Mouse (Mus musculus) stomach, embryonic 16.5 days (tissue): ENCODE data around the gene Slc39a11. TPM values are rescaled to one million over a fixed set of nuclear protein-coding genes. Genes with fewer than 3 reads are reported as not detected.

Experiments
- ATAC-seq: fragments of 200-750 bp; cut with Nextera tagmentation; 2 replicates; pipeline ENCODE4 v1.8.0; 2017; ENCODE audit warnings: moderate number of reproducible peaks, moderate TSS enrichment; ENCODE audit not compliant: insufficient read depth, low FRiP score
- H3K27ac ChIP-seq: fragments of 300-500 bp; sonication (generic); 2 replicates; pipeline ENCODE4 v1.5.1; 2014; ENCODE audit warnings: low read length
- H3K27me3 ChIP-seq: fragments of 300-500 bp; sonication (generic); 2 replicates; pipeline ENCODE4 v1.6.1; 2014; ENCODE audit warnings: low read length, control low read depth, mixed read lengths; ENCODE audit not compliant: control insufficient read depth, insufficient read depth
- H3K36me3 ChIP-seq: fragments of 300-500 bp; sonication (generic); 2 replicates; pipeline ENCODE4 v1.6.1; 2014; ENCODE audit warnings: low read length; ENCODE audit not compliant: control insufficient read depth, insufficient read depth
- H3K4me1 ChIP-seq: fragments of 300-500 bp; sonication (generic); 2 replicates; pipeline ENCODE4 v1.6.1; 2014; ENCODE audit warnings: low read length, control low read depth, mixed read lengths; ENCODE audit not compliant: control insufficient read depth, insufficient read depth
- H3K4me2 ChIP-seq: fragments of 300-500 bp; sonication (generic); 2 replicates; pipeline ENCODE4 v1.6.1; 2014; ENCODE audit warnings: low read depth, low read length, mixed read lengths
- H3K4me3 ChIP-seq: fragments of 300-500 bp; sonication (generic); replicated peaks from 2 replicates; pipeline ENCODE4 v1.5.1; 2014; ENCODE audit warnings: mild to moderate bottlenecking, low read length
- H3K9ac ChIP-seq: fragments of 300-500 bp; sonication (generic); 2 replicates; pipeline ENCODE4 v1.6.1; 2014; ENCODE audit warnings: low read length
- H3K9me3 ChIP-seq: fragments of 300-500 bp; sonication (generic); replicated peaks from 2 replicates; pipeline ENCODE4 v1.6.1; 2016; ENCODE audit warnings: low read length, control low read depth; ENCODE audit not compliant: control insufficient read depth
- WGBS: fragments of 180-500 bp; shearing (Covaris S2); extraction: QIAGEN DNeasy Blood & Tissue Kit; methylation state at CpG from one replicate; pipeline ENCODE4 v1.1.7; 2014; 5-methylcytosine and 5-hydroxymethylcytosine counted together
- polyA plus RNA-seq: library from polyadenylated mRNA; unstranded; fragments of >200 nt; fragmentation: Nextera tagmentation; extraction: Ambion mirVana; gene quantifications from 2 replicates; pipeline ENCODE4 v1.2.1, GENCODE M21; 2015

The Slc39a11 gene
- polyA plus RNA-seq, 1 experiment from 2014 or later, result 47.9 TPM

- H3K36me3 ChIP-seq, result peaks cover 4% of the 10 kb centered on the region; the same call in 1 of the 2 replicates
- no peak overlapping the region for H3K9ac ChIP-seq
- WGBS, result 43% methylated on average over 9 of the region's 9 CpGs
- H3K4me3 ChIP-seq, result no peak overlapping the region
- no peak overlapping the region for H3K4me2 ChIP-seq
- no peak for ATAC-seq
- H3K4me1 ChIP-seq, result no peaks in the 10 kb centered on the region
- H3K27me3 ChIP-seq, result no peaks in the 10 kb centered on the region
- no peak overlapping the region for H3K27ac ChIP-seq
- H3K9me3 ChIP-seq, result peaks cover 14% of the 10 kb centered on the region
These were observed 302.9 kb downstream of the Slc39a11 start for GRCm38 (mm10) chr11:113346895-113347514.

- no peaks in the 10 kb centered on the region for H3K27me3 ChIP-seq
- 74% methylated on average over 8 of the region's 8 CpGs for WGBS
- H3K4me3 ChIP-seq, result no peak overlapping the region
- no peak for ATAC-seq
- H3K9me3 ChIP-seq, result 0 out of 2 replicates have a peak, but pooled peaks cover 6% of the 10 kb centered on the region
- H3K4me1 ChIP-seq, result no peaks in the 10 kb centered on the region
- H3K9ac ChIP-seq, result no peak overlapping the region
- H3K27ac ChIP-seq, result no peak overlapping the region
- H3K4me2 ChIP-seq, result no peak overlapping the region
- H3K36me3 ChIP-seq, result 0 out of 2 replicates have a peak, but pooled peaks cover 3% of the 10 kb centered on the region
These were observed 310.1 kb downstream of the Slc39a11 start for GRCm38 (mm10) chr11:113339770-113340169.

- H3K9ac ChIP-seq, result no peak overlapping the region
- H3K4me1 ChIP-seq, result 0 out of 2 replicates have a peak, but pooled peaks cover 2% of the 10 kb centered on the region
- no peak overlapping the region for H3K4me3 ChIP-seq
- H3K36me3 ChIP-seq, result 0 out of 2 replicates have a peak, but pooled peaks cover 3% of the 10 kb centered on the region
- H3K27ac ChIP-seq, result no peak overlapping the region
- no peaks in the 10 kb centered on the region for H3K27me3 ChIP-seq
- H3K9me3 ChIP-seq, result 0 out of 2 replicates have a peak, but pooled peaks cover 6% of the 10 kb centered on the region
- 60% methylated on average over 5 of the region's 5 CpGs for WGBS
- no peak overlapping the region for H3K4me2 ChIP-seq
- no peak for ATAC-seq
These were observed 311.3 kb downstream of the Slc39a11 start for GRCm38 (mm10) chr11:113338581-113338980.

GRCm38 (mm10) chr11:113335706-113336105 is 314.2 kb downstream of the Slc39a11 start:
- Histone ChIP-seq H3K27me3 (no peaks in the 10 kb centered on the region), H3K4me3 (no peak overlapping the region), H3K9me3 (0 out of 2 replicates have a peak, but pooled peaks cover 3% of the 10 kb centered on the region), H3K4me1 (0 out of 2 replicates have a peak, but pooled peaks cover 2% of the 10 kb centered on the region), H3K27ac (no peak overlapping the region), H3K4me2 (no peak overlapping the region), H3K9ac (no peak overlapping the region), H3K36me3 (no peaks in the 10 kb centered on the region)
- ATAC-seq, result no peak
- 85% methylated on average over 5 of the region's 5 CpGs for WGBS

- Histone ChIP-seq H3K4me2 (no peak overlapping the region), H3K27ac (no peak overlapping the region), H3K36me3 (no peaks in the 10 kb centered on the region), H3K27me3 (no peaks in the 10 kb centered on the region), H3K4me1 (0 out of 2 replicates have a peak, but pooled peaks cover 2% of the 10 kb centered on the region), H3K9me3 (0 out of 2 replicates have a peak, but pooled peaks cover 3% of the 10 kb centered on the region), H3K4me3 (no peak overlapping the region), H3K9ac (no peak overlapping the region)
- ATAC-seq, result no peak
- 59% methylated on average over 5 of the region's 5 CpGs for WGBS
These were observed 315.4 kb downstream of the Slc39a11 start for GRCm38 (mm10) chr11:113334444-113334881.

- no peak overlapping the region for H3K9ac ChIP-seq
- H3K36me3 ChIP-seq, result no peaks in the 10 kb centered on the region
- no peak overlapping the region for H3K27ac ChIP-seq
- H3K9me3 ChIP-seq, result 0 out of 2 replicates have a peak, but pooled peaks cover 3% of the 10 kb centered on the region
- WGBS, result 73% methylated on average over 9 of the region's 9 CpGs
- no peaks in the 10 kb centered on the region for H3K27me3 ChIP-seq
- no peak for ATAC-seq
- H3K4me3 ChIP-seq, result no peak overlapping the region
- 0 out of 2 replicates have a peak, but pooled peaks cover 2% of the 10 kb centered on the region for H3K4me1 ChIP-seq
- H3K4me2 ChIP-seq, result no peak overlapping the region
These were observed 316.3 kb downstream of the Slc39a11 start for GRCm38 (mm10) chr11:113333535-113333934.

- H3K4me2 ChIP-seq, result no peak overlapping the region
- 81% methylated on average over 13 of the region's 13 CpGs for WGBS
- 0 out of 2 replicates have a peak, but pooled peaks cover 2% of the 10 kb centered on the region for H3K9me3 ChIP-seq
- no peak for ATAC-seq
- 0 out of 2 replicates have a peak, but pooled peaks cover 4% of the 10 kb centered on the region for H3K4me1 ChIP-seq
- no peak overlapping the region for H3K27ac ChIP-seq
- H3K27me3 ChIP-seq, result no peaks in the 10 kb centered on the region
- H3K36me3 ChIP-seq, result no peaks in the 10 kb centered on the region
- H3K4me3 ChIP-seq, result no peak overlapping the region
- H3K9ac ChIP-seq, result no peak overlapping the region
These were observed 319.8 kb downstream of the Slc39a11 start for GRCm38 (mm10) chr11:113330061-113330591.

- H3K4me2 ChIP-seq, result no peak overlapping the region
- H3K27me3 ChIP-seq, result no peaks in the 10 kb centered on the region
- H3K4me1 ChIP-seq, result peaks cover 2% of the 10 kb centered on the region; the same call in 1 of the 2 replicates
- no peak for ATAC-seq
- no peaks in the 10 kb centered on the region for H3K36me3 ChIP-seq
- H3K27ac ChIP-seq, result no peak overlapping the region
- no peaks in the 10 kb centered on the region for H3K9me3 ChIP-seq
- no peak overlapping the region for H3K4me3 ChIP-seq
- H3K9ac ChIP-seq, result no peak overlapping the region
- 66% methylated on average over 3 of the region's 3 CpGs for WGBS
These were observed 322.3 kb downstream of the Slc39a11 start for GRCm38 (mm10) chr11:113327499-113328062.
